Mouse (Mus musculus) thymus, postnatal 4 days (tissue): Measurements from ENCODE around the gene Trpm3.

Experiments
- DNase-seq: peaks from one replicate; pipeline ENCODE4 v3.0.0; 2021

The Trpm3 gene

DNA sequence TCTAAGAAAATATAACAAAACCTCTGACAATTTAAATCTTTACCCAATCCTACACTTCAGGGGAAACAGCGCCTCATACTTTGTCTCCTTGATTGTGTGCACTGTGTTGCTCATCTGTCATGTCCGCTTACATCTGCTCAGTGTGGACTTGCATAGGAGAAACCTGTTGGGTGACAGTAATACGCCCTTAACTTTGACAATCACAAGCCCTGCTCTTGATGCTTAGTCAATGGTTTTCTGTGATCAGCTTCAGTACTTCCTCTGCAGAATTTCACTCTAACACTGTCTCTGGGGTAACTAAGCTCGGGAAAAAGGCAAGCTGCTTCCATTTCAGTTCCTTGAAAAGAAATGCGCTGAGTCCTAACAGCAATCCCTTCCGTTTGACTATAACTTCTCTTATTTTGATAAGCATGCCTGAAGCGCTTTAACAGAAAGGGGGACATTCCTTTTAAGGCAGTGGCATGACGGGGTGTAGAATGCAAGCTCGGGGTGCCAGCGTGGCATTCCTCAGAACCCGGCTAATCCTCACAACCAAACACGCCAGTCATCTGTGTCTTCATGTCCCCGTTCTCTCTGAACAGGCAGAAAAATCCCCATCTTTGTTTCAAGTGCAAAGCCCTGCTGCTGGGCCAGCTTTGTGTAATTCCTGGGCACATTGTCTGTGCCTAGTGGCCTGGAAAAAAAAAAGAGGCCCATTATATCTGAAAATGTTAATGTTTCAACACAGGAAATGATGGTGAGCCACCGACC lies 517.8 kb downstream of the Trpm3 start:
- DNase-seq: no peak

DNA sequence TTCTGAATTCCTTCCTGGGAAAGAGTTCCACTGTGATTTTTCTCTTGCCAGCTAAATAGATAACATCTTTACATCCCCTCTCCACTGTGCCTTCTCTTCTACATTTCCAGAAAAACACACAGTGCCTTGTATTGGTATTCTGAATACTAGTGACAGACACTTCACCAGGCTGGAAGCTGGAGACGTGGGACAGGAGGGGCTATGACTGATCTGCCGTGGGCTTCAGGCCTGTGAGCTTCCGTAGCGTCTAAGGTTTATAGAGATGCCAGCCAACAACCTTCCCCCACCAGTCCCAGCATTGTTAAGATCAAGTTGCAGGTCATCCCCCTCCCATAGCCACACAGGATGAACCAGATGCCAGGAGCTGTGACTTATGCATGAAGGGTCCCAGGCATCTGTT lies 518.4 kb downstream of the Trpm3 start:
- no peak for DNase-seq

GRCm38 (mm10) chr19:22665401-22665800 lies 526.6 kb downstream of the Trpm3 start:
- DNase-seq: no peak

DNA sequence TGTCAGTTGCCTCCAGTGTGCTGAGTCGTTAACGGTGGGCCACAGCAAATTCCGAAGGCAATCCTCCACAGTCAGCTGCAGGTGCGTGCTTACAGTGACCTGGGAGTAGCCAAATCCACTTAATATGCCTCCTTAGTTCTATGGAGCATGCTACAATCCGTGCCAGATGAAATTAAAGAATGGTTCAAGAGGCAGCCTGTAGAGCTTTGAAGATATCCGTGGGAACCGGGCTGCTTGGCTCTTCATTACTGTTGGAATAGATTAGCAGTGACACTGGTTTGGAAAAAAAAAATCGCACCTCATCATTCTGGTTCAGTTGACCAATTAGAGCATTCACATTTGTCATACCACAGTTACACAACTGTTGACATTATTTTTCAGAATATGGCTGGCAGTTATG lies 531.4 kb downstream of the Trpm3 start:
- no peak for DNase-seq

GRCm38 (mm10) chr19:22672892-22673291 lies 534.0 kb downstream of the Trpm3 start:
- DNase-seq: no peak

DNA sequence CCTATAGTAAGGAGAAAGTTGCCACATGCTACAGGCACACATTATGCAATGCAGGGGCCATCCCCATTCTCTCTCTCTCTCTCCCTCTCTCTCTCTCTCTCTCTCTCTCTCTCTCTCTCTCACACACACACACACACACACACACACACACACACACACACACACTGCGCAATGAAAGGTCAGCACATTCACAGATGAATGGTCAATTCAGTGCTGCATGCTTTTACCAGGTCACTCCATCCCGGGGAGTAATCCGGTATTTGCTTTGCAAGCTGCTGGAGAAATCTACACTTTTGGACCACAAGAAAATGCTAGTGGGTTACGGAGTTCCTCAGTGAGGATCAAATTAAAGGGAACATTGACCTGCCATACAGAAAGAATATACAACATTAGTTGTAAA lies 537.4 kb downstream of the Trpm3 start:
- no peak for DNase-seq

- no peak for DNase-seq
Measured at GRCm38 (mm10) chr19:22682238-22682637, 543.4 kb downstream of the Trpm3 start.

GRCm38 (mm10) chr19:22691995-22692394 lies 553.1 kb downstream of the Trpm3 start:
- DNase-seq: no peak

- DNase-seq: no peak
Measured at GRCm38 (mm10) chr19:22692553-22692952, 553.7 kb downstream of the Trpm3 start.

GRCm38 (mm10) chr19:22692956-22693355 lies 554.1 kb downstream of the Trpm3 start:
- DNase-seq: no peak

DNA sequence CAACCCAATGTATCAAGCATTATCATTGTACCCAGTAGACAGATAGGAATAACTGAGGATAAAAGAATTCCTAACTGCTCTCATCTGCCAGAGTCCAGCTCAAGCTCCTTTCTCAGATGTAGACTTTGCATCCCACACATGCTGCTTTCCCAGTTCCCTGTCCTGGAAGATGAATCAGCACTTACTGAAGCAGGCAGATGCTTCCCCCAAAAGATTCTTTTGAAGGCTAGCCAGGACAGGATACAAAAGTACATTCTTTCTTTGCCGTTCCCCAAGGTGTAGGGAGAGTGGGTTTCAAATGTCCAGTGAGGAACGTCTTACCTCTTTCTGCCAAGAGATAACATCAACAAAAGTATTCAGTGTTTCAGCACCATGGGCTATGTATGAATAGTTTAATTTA lies 556.6 kb downstream of the Trpm3 start:
- DNase-seq: no peak

DNA sequence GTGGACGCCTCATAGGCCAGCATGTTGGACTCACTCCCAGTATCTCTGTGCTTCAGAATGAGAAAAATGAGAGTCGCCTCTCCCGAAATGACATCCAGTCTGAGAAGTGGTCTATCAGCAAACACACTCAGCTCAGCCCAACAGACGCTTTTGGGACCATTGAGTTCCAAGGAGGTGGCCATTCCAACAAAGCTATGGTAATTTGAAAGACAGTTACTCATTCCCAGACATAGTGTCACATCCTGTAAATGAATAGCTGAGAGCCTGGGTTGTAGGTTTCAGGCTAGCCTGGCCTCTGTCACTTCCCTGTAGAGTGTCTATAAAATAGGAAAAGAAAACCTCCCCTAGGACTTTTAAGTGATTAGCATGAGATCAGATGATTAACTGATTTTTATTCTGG lies 559.9 kb downstream of the Trpm3 start:
- no peak for DNase-seq

GRCm38 (mm10) chr19:22700871-22701651 lies 562.2 kb downstream of the Trpm3 start:
- no peak for DNase-seq

GRCm38 (mm10) chr19:22703876-22704275 lies 565.0 kb downstream of the Trpm3 start:
- no peak for DNase-seq

GRCm38 (mm10) chr19:22705414-22705813 lies 566.6 kb downstream of the Trpm3 start:
- DNase-seq: no peak

GRCm38 (mm10) chr19:22719027-22719426 lies 580.2 kb downstream of the Trpm3 start:
- DNase-seq: no peak

DNA sequence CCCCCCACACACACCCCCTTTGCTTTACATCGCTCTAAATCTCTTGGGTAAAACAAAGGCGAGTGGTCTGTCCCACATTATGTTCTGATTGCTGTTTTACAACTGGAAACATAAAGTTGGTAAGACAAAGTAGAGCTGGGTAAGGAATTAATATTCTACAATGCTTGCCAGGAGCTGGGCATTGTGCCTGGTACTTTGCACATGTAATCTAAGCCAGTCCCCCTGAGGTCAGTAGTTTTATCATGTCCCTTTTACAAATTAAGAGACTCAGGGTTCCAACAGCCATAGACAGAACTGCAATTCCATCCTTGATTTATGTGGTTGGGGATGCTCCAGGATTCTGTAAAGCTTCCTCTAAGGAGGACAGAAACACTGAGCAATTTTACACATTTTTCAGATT lies 591.0 kb downstream of the Trpm3 start:
- DNase-seq: no peak

DNA sequence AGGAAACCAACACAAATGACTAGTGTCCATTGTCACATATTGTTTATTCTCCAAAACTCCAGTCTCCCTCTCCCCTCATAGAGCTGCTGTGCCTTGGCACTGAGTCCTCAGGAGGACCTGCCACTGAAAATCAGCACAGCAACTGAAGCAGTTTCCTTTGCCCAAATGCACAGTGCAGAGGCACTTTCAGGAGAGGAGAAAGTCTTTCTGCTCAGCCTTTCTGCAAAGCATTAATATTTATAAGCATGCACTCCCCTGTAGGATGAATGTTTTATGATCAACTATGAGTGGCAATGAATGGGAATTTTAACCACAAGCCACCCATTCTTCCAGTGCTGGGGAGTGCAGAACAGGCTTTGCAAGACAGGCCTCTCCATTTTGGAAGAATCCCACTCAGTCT lies 592.1 kb downstream of the Trpm3 start:
- no peak for DNase-seq

GRCm38 (mm10) chr19:22736870-22737269 lies 598.0 kb downstream of the Trpm3 start:
- no peak for DNase-seq

DNA sequence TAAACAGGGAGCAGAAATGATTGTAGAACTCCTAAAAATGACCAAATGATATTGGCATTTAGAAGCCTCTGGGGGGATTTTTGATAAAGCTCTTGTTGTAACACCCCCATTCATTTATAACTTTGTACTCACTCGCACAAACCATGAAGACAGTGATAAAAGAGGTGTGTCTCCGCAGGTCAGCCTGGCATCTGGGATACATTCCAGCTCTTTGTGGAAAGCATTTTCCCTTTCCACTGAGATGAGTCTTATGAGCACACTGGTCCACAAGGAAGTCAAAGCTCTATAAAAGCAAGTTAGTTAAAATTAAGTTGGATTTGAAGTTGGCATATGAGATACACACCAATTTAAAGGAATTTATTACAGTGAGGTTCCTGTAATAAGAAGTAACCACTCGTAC lies 600.4 kb downstream of the Trpm3 start:
- DNase-seq: no peak

DNA sequence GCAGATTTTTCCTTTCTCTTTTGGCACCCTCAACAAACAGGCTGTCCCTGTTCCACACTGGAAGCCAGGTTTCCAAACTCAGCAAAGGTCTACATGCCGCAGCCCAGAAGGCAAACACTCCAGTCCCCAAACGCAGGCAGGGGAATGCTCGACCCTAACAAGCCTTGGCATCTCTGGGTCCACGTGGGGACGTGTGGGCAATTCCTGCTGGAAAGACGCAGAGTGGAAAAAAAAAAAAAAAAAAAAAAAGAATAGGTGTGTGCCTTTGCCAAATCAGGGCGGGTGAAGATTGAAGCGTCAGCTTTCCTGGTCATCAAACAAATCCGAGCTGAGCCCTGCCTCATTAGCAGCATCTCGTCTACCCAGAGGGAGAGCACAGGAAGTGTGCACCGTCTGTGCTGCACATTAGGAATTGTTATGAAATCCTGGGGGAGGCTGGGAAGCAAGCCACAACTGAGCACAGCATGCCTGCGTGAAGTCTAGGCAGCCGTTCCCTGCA lies 614.5 kb downstream of the Trpm3 start:
- no peak for DNase-seq

- no peak for DNase-seq
Measured at GRCm38 (mm10) chr19:22754071-22754470, 615.2 kb downstream of the Trpm3 start.

- no peak for DNase-seq
Measured at GRCm38 (mm10) chr19:22754498-22754897, 615.7 kb downstream of the Trpm3 start.

- no peak for DNase-seq
Measured at GRCm38 (mm10) chr19:22758496-22758895, 619.6 kb downstream of the Trpm3 start.
